Mouse (Mus musculus) kidney, postnatal 14 days (tissue): ENCODE measurements around the gene Thpo.

Source experiments
- DNase-seq: peaks from one replicate; pipeline ENCODE4 v3.0.0; 2022; ENCODE audit warnings: mixed read lengths

Gene Thpo

DNA sequence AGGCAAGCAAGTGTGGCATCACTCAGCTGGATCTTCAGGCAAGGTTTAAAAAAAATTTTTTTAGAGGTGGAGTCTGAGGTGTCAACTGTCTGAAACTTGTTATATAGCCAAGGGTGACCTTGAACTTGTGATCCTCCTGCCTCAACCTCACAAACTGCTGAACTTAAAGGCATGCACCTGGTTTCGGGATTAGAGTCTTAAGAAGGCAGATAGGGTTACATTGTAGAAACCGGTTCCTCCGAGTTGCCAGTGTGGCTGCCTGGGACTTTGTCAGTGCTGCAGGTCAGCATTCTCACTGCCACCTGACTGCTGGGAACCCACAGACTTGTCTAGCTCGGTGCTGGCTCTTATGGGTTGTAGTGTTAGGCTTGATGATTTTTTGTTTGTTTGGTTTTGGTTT lies 11.1 kb downstream of the Thpo start:
- DNase-seq = no peak

DNA sequence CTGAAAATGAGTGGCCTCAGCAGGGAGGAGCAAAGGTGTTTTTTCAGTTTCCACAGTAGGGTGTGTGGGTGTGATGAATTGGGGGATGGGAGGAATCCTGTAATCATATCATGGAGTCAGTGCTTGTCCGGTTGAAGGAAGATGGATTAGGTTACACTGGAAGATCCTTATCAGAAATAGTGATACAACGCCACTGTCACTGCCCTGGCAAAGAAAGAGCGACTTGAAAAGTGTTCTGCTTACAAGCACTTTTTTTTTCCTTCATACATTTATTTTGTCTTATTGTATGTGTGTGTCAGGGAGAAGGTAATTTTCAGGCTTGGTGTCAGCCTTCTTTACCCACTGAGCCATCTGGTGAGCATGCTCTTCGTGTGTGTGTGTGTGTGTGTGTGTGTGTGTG lies 11.6 kb downstream of the Thpo start:
- no peak for DNase-seq

DNA sequence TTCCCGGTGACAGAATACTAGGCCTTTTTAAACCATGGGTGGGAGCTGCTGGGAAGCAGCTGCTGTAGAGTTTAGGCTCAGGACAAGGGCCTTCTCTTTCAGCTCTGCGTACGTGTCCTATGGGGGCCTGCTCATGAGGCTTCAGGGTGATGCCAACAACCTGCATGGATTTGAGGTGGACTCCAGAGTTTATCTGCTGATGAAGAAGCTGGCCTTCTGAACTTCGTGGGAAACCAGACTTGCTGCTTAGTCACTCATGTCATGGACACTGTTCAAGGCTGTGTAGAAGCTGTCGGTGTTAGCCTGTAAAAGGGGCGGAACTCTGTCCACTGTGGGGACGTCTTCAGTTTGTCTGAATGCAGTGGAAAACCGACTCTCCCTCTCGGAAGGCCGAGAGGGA lies 12.5 kb downstream of the Thpo start:
- DNase-seq = no peak

DNA sequence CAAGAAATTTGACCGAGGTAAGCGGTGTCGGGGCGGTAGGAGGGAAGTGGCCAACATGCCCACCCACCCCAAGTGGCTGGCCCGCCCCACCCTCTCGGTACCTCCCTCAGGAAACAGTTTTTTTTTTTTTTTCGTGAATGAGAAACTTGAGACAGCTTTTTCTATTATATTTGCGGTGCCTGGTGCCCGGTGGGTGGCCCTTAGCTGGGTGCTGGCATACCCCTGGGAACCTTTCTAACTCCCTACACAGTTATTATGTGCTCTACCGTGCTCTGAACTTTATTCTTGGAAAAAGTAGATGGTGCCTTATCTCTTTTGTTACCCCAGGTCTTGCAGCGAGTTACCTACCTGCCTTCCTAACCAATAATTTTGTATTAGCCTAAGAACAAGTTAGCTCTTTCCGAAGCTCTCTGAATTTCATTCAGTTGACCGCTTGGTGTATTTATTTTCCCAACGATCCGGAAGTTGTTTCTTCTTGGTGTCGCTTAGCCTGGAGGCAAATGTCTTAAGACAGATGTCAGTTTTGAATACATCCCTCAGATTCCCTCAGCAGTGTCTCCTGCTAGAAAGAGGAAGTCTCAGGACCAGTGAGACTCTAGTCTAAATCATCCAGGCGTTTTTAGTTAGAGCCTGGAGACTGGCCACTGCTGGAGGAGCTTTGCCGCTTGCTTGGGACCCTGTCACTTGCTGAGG lies 16.2 kb downstream of the Thpo start:
- DNase-seq = no peak

DNA sequence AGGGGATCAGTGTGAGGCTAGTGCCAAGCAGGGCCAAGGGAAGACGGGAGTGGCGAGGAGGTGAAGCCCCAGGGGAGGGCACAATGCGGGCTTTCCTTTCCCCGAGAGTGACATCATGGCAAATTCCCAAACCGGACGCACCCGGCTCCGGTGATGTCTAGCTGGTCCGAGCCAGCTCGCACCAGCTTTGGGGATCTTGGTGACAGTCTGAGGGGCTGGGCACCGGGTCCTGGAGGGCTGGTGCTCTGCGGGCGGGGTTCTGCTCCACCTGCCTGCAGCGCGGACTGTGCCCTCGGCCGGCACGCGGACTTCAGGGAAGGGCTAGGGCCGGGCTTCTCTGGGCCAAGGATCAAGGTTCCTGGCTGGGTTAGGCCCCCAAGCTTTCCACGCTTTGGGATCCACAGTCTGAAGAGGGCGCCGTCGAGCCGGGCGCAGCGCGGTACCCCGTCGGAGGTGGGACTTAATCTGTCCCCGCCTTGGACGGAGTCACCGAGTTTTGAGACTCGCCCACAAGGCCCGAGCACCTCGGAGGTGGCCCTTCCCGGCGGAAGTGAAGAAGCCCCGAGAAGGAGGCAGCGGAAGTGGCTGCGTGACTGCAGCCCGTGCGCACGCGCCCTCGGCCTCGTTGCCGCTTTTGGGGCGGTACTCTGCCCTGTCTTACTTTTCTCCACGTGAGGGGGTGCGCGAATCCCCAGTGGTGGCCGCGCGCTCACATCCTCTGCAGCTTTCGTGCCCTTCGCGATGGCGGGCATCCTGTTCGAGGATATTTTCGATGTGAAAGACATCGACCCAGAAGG lies 16.9 kb downstream of the Thpo start, which contains the start of the genes Polr2h and Clcn2:
Polr2h (plus strand) TSS at position 485 of the 797 bp plus-strand sequence.
Clcn2 (minus strand) TSS at position 566 of the 797 bp plus-strand sequence.
- peak; percentile 98 for DNase-seq

DNA sequence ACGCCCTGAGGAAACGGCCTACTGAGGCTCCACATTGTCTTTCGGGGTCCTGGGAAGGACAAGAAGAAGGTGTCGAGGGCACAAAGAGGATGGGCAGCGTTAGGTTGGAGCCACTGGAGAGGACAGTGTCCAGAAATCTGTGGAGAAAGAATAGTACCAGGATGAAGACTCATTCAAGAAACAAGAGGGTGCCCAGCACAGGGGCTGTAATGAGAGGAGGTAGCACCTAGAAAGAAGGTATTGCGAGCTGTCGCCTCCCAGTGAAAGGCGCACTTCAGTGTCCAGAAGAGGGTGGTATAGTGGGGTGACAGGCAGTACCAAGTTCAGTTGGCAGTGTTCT lies 17.5 kb downstream of the Thpo start:
- DNase-seq = no peak

DNA sequence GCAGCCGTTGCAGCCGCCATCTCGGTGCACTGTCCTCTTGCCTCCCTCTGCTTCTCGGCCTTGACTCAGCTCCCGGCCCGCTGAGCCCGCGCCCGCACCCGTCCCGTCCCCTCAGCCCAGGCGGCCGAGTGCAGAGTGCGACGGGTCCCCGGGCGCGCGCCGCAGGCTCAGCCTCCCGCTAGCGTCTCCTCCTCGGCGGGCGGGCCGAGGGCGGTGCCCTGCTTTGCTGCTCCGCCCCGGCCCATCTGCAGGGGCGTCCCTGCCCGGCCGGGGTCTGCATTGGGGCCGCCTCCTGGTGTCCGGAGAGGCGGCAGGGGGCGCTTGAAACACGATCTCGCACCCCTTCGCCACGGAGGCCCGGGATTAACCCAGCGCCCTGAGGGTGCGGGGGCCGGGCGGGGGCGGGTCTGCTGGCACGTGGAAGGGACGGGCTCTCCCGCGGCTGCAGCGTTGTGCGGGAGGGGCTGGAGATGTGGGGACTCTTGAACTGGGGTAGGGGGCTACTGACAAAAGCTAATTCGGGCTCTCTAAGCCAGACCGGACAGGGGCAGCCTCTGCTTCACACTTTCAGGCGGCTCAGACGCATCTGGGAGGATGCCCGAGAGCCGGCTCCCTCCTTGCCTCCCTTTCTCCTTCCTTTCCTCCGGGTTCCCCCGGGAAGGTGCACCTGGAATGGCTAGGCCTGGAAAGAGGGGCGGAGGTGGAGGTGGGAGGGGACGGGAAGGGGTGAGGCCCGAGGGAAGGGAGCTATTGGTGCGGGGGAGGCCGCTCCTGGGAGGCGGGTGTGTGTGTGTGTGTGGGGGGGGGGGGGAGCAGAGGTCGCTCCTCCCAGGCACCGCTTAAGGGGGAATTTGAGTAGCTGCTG lies 18.1 kb downstream of the Thpo start:
- DNase-seq = peak; percentile 90

DNA sequence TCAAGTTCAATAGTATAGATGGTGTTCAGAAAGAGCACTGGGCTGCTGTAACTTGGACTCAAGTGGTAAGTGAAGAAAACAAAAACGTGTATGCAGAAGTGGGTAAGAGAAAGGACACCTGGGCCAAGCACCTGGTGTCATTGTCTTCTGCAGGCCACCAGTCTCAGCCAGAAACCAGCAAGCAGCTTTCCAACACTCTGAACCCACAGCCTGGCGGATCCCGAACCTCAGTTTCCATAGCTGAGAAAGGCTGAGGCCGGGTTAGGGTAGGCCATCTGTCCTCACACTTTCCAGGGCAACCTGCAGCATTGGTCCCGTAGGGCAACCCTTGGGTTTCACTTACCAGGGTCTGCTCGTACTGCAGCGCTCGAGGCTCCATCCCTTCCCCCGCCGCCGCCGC lies 18.7 kb downstream of the Thpo start:
- DNase-seq = no peak

DNA sequence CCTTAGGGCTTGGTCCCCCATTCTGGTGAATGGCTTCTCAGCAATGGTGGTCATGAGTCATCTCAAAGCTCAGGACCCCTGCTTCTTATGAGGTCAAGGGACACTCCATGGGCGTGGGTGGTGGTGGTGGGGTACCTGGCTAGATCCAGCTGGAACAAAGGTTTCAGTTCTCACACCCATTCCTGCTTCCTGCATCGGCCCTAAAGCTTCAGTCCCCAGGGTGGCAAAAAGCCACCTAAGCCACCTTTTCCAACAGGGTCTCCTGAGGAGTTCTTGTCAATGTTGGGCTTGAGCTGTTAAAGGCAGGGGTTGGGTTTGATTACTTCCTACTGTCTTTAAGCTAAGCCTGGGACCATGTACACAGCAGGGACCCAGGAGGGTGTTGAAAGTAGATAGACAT lies 19.1 kb downstream of the Thpo start:
- DNase-seq = no peak

DNA sequence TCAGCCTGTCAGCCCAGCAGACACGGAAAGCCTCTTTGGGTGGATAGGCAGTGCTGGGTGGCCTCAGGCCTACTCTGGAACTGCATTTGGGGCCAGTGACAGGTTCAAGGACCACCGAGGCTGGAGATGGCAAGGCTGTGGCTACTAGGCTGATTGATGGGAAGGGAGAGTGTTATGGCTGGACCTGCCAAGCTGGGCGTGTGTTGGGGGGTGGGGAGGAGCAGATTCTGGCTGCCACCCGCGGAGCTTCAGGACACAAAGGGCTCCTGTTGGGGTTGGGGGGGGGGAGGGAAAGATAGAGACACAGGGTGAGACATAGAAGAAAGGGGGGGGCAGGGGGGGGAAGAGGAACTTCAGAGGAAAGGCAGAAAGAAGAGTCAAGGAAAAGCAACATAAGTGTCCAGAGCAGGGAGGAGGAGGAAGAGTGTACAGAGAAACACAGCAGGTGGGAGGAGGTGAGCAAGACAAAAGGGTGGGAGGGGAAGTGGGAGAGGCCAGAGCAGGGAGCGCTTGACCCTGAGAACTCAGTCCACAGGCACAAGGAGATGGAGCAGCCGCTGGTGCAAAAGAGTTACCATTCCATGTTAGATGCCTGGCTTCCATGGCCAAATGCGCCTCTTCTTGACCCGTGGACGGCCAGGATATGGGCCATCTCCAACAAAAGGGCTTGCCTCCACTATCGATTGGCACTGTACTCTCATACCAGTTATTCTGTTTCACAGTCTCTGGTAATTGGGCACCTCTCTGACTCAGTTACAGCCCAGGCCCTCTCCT lies 19.8 kb downstream of the Thpo start:
- DNase-seq = no peak

DNA sequence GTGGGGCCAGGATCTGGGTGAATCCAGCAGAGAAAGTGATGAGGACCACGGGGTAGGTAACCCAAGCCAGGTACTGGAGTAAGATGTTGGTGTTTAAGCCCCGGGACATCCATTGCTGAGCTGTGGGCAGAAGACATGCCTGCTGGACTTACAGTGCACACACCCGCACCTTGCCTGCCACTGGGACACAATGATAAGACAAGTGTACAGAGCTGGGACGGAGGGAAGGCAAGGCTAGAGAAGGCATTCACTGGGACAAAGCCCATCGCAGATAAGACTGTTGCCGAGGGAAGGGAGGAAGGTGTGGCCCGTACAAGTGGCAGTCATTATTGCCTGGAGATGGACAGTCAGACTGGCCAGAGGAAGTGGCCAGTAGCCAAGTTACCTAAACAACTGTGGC lies 21.4 kb downstream of the Thpo start:
- no peak for DNase-seq

DNA sequence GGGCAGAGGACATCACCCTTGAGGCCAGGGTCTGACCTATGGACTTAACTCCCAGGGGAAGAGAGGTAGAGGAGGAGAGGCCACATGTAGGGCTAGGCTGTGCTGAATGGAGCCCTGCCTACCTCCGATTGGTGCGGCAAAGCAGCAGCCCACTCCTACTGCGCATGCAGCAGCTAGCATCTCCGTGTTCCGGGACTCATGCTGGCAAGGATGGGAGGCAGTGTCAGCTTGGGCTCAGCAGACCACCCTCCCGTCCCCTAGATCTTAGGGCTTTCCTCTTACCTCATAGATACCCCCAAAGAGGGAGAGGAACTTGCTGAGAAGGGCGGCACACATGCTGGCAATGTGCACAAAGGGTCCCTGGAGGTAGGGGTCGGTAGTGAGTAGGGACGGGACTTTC lies 22.1 kb downstream of the Thpo start:
- no peak for DNase-seq

DNA sequence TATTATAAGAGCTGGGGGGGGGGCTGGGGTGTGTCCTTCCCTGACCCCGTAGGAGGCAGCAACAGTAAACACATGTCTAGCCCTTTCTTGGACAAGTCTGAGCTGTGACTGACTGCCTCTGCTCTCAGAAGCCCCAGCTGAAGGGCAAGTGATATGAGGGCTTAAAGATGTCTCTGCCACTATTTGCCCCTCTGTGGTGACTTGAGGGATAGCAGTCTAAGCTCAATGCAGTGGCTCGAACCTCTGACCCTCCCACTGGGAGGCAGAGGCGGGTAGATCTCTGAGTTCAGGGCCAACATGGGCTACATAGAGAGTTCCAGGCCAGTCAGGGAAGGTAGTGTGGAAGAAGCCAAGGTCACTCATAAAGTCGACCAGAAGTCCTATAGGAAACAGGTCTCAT lies 23.5 kb downstream of the Thpo start:
- no peak for DNase-seq

DNA sequence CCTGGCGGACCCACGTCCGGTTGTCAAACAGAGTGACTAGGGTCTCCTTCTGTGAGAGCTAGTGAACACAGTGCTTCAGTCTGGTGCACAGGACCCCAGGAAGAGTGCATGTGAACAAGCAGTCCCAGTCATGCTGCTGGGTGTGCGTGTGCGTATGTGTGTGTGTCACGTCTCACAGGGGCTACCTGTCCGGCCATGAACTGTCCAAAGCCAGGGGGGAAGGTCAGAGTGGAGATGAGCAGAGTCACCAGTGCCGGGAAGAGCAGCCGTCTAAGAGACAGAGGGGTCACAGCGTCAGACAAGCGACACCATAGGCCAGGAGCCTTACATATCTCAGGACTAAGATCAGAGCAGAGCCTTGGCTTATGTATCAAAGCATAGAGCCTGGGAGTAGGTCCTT lies 23.9 kb downstream of the Thpo start:
- DNase-seq = no peak

DNA sequence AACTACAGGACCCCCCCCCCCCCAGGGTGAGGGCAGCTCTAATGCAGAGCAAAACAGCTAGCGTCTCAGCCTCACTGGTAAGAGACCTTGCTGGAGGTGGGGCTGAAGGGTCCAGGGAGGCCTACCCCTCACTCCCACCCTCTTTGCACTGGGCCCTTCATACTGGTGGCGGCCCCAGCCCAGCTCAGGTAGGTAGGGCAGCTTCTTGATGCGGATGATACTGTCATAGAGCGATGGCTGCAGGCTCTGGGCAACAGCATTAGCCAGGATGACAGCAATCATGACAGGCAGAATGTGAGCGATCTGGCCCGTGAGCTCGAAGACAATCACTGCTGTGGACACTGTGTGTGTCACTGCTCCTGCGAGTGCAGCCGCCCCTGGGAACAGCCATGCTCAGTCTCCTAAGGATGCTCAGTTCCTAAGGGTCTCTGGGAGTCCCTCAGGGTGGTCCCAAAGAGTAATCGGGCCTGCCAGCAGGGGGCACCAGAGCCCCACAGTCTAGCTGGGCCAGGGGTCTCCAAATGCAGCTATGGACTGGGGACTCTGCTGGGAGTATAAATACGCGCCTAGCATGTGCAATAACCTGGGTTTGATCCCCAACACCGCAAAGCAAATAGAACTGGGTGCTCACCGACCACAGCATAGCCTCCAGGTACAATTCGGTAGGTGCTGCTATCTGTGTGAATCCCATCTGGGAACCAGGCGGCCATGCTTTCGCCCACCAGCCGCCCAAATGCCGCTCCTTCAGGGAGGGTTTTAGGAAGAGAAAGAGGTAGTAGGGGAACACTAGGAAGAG lies 25.2 kb downstream of the Thpo start:
- no peak for DNase-seq

DNA sequence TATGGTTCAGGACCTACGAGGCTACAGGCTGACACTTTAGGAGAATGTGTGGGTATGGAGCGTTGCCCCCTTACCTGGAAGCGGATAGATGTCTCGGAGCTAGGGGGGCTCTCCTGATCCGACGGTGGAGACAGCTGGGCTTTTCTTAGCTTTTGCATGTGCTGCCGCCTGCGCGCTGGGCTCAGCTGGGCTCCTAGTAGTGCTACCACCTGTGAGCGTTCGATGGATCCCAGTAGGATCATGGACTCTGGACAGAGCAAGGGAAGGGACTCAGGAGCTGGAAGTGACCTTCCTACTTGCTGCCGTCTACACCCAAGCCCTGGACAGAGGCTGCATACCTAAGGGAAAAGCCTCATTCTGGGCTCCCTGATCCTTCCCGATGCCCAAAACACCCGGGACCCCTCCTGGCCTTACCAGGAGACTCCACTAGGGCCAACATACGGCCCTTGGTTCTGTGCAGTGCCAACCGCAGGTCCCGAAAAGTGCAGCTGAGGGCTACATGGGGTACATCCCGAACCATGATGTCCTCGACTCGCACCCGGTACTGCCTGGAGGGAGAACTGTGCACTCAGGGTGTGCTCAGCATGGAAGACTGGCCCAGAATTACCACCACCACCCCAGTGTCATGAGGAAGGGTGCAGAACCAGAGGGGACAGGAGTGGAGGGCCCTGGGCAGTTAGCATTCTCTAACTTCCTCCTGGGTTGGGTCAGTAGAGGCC lies 25.9 kb downstream of the Thpo start:
- no peak for DNase-seq

DNA sequence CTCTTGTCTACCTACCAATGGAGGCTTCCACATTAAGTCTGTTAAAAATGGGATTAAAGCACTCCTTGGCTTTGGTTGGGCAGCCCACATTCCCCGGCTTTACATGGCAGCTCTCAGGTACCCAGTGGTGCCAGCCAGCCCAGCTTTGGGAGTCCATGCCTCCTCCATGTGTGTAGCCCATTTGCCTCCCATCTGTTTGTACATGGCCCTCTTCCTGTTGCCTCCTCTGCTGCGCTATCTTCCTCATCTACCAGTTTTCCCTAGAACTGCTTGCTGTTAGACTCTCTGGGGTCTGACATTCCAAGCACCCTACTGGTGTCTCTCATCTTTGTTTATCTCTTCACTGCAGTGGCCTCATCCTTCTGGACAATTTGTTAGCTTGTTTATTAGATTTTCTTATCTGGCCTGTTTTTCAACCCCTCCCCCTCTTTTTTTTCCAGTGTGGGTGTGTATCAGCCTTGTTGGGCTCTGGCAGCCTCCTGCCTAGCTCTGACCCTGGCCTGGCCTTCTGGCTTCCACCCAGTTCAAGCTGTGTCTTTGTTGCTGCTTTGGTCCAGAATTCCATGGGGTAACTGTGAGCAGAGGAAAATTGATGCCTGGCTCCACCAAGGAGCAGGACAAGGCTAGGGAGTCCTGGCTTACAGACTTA lies 27.8 kb downstream of the Thpo start:
- DNase-seq = peak; percentile 67

DNA sequence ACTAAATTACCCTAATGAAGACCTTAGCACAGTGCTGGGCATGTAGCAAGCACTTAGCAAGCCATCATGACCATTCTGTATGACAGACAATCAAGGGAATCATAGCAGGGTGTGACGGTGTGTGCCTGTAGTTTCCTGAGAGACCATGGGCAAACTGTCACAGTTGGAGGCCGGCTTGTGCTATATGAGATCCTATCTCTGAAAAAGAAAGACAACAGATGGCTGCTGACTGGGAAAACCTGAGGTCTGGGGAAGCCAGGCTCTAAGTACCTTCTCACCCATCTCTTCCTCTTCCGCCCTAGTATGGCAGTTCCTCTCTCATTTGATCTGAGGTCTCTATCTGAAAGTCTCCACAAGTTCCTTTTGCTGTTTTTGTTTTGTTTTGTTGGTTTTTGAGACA lies 28.5 kb downstream of the Thpo start:
- no peak for DNase-seq

DNA sequence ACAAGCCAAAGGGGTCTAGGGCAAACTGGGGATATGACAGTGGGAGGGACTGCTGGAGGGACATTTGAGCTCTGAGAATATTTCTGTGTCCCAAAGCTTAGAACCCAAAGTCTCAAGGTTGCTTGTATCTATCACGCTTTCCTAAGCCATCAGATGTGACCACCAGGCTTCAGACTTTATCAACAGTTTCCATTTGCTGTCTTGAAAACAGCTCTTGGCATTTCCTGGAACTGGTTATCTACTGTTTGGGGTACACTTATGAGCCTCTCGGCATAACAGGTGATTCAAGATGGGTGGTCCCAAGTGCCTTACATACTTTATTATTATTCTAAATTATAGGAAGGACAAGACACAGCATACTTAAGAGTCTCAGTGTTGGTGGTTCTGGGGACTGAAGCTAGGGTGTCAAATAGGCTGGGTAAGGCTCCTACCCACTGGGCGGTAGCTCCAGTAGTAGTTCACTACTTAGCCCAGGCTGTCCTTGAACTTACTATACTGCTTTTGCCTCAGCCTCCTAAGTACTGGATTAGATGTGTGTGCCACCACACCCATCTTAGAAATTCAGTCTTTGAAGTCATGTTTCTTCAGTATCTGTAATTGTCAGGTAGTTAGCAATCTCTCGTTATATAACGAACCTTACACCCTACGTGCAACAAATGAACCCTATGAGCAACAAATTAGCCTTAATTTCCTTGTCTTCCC lies 30.5 kb downstream of the Thpo start:
- no peak for DNase-seq

DNA sequence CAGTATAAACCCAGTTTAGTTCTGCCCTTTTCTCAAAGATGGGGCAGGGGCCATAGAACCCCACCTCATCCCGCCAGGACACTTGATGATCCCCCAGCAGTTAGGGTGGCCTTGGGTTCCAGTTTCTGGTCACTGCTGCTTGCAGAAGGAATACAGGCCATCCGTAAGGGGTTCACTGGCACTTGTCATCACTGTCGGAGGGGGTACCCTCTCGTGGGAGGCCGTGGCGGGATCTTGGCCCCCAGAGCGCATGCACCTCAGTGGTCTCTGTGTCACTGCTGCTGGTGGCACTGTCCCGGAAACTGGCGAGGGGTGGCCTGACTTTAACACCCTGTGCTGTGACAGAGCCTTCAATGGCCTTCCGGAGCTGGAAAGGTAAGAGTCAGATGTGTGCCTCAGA lies 31.2 kb downstream of the Thpo start:
- no peak for DNase-seq
